Mouse (Mus musculus) forebrain, postnatal 0 days (tissue): ENCODE data around the gene Pbld2. TPM values are rescaled to one million over a fixed set of nuclear protein-coding genes. Genes with fewer than 3 reads are reported as not detected.

Experiments
- ATAC-seq: fragments of 200-750 bp; cut with Nextera tagmentation; 2 replicates; pipeline ENCODE4 v1.8.0; 2017; ENCODE audit warnings: mild to moderate bottlenecking, moderate library complexity
- DNase-seq: peaks from one replicate; pipeline ENCODE4 v3.0.0-alpha.2; 2015
- H3K27ac ChIP-seq: fragments of 300-500 bp; sonication (generic); 2 replicates; pipeline ENCODE4 v1.5.1; 2014; ENCODE audit warnings: low read depth, mild to moderate bottlenecking, antibody characterized with exemption, low read length, moderate library complexity, mixed read lengths
- H3K27me3 ChIP-seq: fragments of 300-500 bp; sonication (generic); 2 replicates; pipeline ENCODE4 v1.6.1; 2014; ENCODE audit warnings: mild to moderate bottlenecking, low read length, mixed read lengths; ENCODE audit not compliant: insufficient read depth
- H3K36me3 ChIP-seq: fragments of 300-500 bp; sonication (generic); 2 replicates; pipeline ENCODE4 v1.6.1; 2014; ENCODE audit warnings: mild to moderate bottlenecking, moderate library complexity; ENCODE audit not compliant: insufficient read depth
- H3K4me1 ChIP-seq: fragments of 300-500 bp; sonication (generic); 2 replicates; pipeline ENCODE4 v1.6.1; 2014; ENCODE audit warnings: antibody characterized with exemption; ENCODE audit not compliant: insufficient read depth
- H3K4me2 ChIP-seq: fragments of 300-500 bp; sonication (generic); 2 replicates; pipeline ENCODE4 v1.6.1; 2014; ENCODE audit warnings: low read depth, mild to moderate bottlenecking, moderate library complexity
- H3K4me3 ChIP-seq: fragments of 300-500 bp; sonication (generic); 2 replicates; pipeline ENCODE4 v1.5.1; 2014; ENCODE audit warnings: low read depth, low read length, mixed read lengths
- H3K9ac ChIP-seq: fragments of 300-500 bp; sonication (generic); 2 replicates; pipeline ENCODE4 v1.6.1; 2014; ENCODE audit warnings: mild to moderate bottlenecking
- H3K9me3 ChIP-seq: fragments of 300-500 bp; sonication (generic); 2 replicates; pipeline ENCODE4 v1.6.1; 2016; ENCODE audit warnings: low read length
- CTCF ChIP-seq: sonication (generic); IDR thresholded peaks from 2 replicates; pipeline ENCODE4 v1.5.1; 2016; ENCODE audit warnings: antibody characterized with exemption, control low read depth, low read depth
- WGBS: fragments of 180-500 bp; shearing (Covaris S2); extraction: QIAGEN DNeasy Blood & Tissue Kit; methylation state at CpG from one replicate; pipeline ENCODE4 v1.1.7; 2014; 5-methylcytosine and 5-hydroxymethylcytosine counted together
- polyA plus RNA-seq: library from polyadenylated mRNA; unstranded; fragments of >200 nt; fragmentation: Nextera tagmentation; extraction: Ambion mirVana; gene quantifications from 2 replicates; pipeline ENCODE4 v1.2.1, GENCODE M21; 2015
- total RNA-seq: library from RNA; depleted of rRNA; stranded (reverse); fragments of >200 nt; gene quantifications from 2 replicates; pipeline ENCODE4 v1.2.3, GENCODE M21; 2014

The Pbld2 gene
- total and polyA plus RNA-seq, 2 experiments from 2014 or later, result 0.73 to 1.3 TPM

- 91% methylated on average over 15 of the region's 15 CpGs for WGBS
- no peak overlapping the region for H3K4me3 ChIP-seq
- H3K36me3 ChIP-seq, result peaks cover 64% of the 10 kb centered on the region
Measured at GRCm38 (mm10) chr10:62990636-62991035, 33.5 kb upstream of the Pbld2 start.

DNA sequence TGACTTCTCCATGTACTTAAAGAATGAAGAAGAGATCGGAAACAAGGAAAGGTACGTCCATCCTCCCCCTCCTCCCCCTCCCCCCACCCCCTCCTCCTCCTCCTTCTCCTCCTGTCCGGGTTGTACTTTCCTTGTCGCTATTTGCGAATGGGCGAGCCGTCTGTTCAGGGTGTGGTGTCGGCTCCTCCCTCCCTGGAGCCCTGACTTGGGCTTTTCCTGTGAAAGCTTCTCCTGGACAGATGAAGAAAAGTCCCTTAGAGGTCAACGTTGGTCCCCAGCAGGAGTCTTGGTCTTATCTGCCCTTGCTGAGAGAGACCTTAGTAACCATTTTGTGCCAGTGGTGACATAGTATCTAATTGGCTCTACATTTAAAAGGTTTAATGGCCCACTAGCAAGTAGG, 30.1 kb upstream of the Pbld2 start:
- H3K27ac ChIP-seq, result no peak overlapping the region
- H3K4me1 ChIP-seq, result no peaks in the 10 kb centered on the region
- peaks cover 91% of the 10 kb centered on the region for H3K36me3 ChIP-seq
- WGBS, result 79% methylated on average over 3 of the region's 9 CpGs
- H3K27me3 ChIP-seq, result no peaks in the 10 kb centered on the region
- ATAC-seq (no peak), DNase-seq (no peak)
- no peak overlapping the region for H3K4me3 ChIP-seq
- TF ChIP-seq CTCF, result no peak
- no peak overlapping the region for H3K4me2 ChIP-seq
- no peak overlapping the region for H3K9ac ChIP-seq
- H3K9me3 ChIP-seq, result no peaks in the 10 kb centered on the region

More at GRCm38 (mm10) chr10:62990636-62991035, 33.5 kb upstream of the Pbld2 start:
- H3K27ac ChIP-seq, result no peak overlapping the region
- no peak overlapping the region for H3K4me2 ChIP-seq
- H3K27me3 ChIP-seq, result no peaks in the 10 kb centered on the region
- H3K4me1 ChIP-seq, result no peaks in the 10 kb centered on the region
- TF ChIP-seq CTCF, result no peak
- H3K9ac ChIP-seq, result no peak overlapping the region
- DNase-seq, result no peak
- ATAC-seq, result no peak
- H3K9me3 ChIP-seq, result no peaks in the 10 kb centered on the region

DNA sequence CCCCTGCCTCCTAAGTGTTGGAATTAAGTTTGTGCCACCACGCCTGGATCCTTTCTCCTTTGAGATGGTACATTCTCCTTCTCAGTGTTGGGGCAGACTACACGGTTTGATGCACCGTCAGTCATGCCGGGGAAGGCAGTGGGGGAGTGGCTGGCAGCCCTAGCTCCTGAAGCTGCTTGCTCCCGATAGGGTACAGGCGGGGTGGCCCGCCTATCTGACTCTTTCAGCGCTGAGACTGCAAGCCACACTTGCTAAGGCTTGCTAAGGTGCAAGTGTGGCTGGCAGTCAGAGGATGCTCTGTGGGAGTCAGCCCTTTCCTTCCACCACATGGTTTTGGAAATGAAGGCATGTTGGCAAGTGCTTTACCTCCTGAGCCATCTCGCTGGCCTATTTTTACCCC, 23.5 kb upstream of the Pbld2 start:
- DNase-seq (no peak), ATAC-seq (no peak)
- Histone ChIP-seq H3K27ac (no peak overlapping the region), H3K9ac (no peak overlapping the region), H3K9me3 (no peaks in the 10 kb centered on the region), H3K36me3 (peaks cover 93% of the 10 kb centered on the region), H3K4me1 (no peaks in the 10 kb centered on the region), H3K4me2 (no peak overlapping the region), H3K27me3 (no peaks in the 10 kb centered on the region), H3K4me3 (no peak overlapping the region)
- no peak for TF ChIP-seq CTCF
- WGBS, result 72% methylated on average over 9 of the region's 9 CpGs

- Histone ChIP-seq H3K9me3 (no peaks in the 10 kb centered on the region), H3K36me3 (peaks cover 85% of the 10 kb centered on the region), H3K4me1 (no peaks in the 10 kb centered on the region), H3K27me3 (no peaks in the 10 kb centered on the region), H3K4me3 (no peak overlapping the region), H3K9ac (no peak overlapping the region), H3K4me2 (no peak overlapping the region), H3K27ac (no peak overlapping the region)
- WGBS, result 81% methylated on average over 9 of the region's 9 CpGs
- ATAC-seq (no peak), DNase-seq (no peak)
- no peak for TF ChIP-seq CTCF
Measured at GRCm38 (mm10) chr10:63003252-63003651, 20.9 kb upstream of the Pbld2 start.

GRCm38 (mm10) chr10:63004556-63004955, 19.6 kb upstream of the Pbld2 start:
- Histone ChIP-seq H3K9ac (no peak overlapping the region), H3K36me3 (peaks cover 78% of the 10 kb centered on the region), H3K9me3 (no peaks in the 10 kb centered on the region), H3K4me1 (no peaks in the 10 kb centered on the region), H3K27me3 (no peaks in the 10 kb centered on the region), H3K4me3 (no peak overlapping the region), H3K27ac (0 out of 2 replicates have a peak overlapping the region, but pooled peaks have one; percentile 10), H3K4me2 (no peak overlapping the region)
- 79% methylated on average over 9 of the region's 9 CpGs for WGBS
- ATAC-seq (peak; percentile 43; the same call in 1 of the 2 replicates), DNase-seq (peak; percentile 55)
- no peak for TF ChIP-seq CTCF

DNA sequence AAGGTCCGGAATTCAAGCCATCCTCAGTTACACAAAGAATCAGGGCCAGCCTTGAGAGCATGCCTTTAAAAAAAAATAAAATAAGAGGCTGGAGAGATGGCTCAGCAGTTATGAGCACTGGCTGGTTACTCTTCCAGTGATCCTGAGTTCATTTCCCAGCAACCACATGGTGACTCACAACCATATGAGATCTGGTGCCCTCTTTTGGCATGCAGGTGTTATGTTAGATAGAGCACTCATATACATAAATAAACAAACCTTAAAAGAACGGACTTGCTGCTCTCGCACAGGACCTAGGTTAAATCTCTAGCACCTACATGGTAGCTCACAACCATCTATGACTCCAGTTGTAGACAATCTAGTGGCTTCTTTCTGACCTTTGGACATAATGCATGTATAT, 15.9 kb upstream of the Pbld2 start:
- Histone ChIP-seq H3K9me3 (no peaks in the 10 kb centered on the region), H3K4me1 (no peaks in the 10 kb centered on the region), H3K27ac (no peak overlapping the region), H3K4me2 (no peak overlapping the region), H3K9ac (no peak overlapping the region), H3K36me3 (peaks cover 75% of the 10 kb centered on the region), H3K27me3 (no peaks in the 10 kb centered on the region), H3K4me3 (no peak overlapping the region)
- no peak for DNase-seq
- ATAC-seq, result no peak
- 63% methylated on average over 3 of the region's 3 CpGs for WGBS
- TF ChIP-seq CTCF, result no peak

- no peak overlapping the region for H3K4me2 ChIP-seq
- no peaks in the 10 kb centered on the region for H3K27me3 ChIP-seq
- no peak for TF ChIP-seq CTCF
- H3K4me1 ChIP-seq, result no peaks in the 10 kb centered on the region
- 80% methylated on average over 4 of the region's 4 CpGs for WGBS
- no peak overlapping the region for H3K27ac ChIP-seq
- H3K4me3 ChIP-seq, result no peak overlapping the region
- no peak overlapping the region for H3K9ac ChIP-seq
- DNase-seq (no peak), ATAC-seq (no peak)
- peaks cover 71% of the 10 kb centered on the region for H3K36me3 ChIP-seq
- H3K9me3 ChIP-seq, result no peaks in the 10 kb centered on the region
Measured at GRCm38 (mm10) chr10:63010268-63010667, 13.8 kb upstream of the Pbld2 start.

DNA sequence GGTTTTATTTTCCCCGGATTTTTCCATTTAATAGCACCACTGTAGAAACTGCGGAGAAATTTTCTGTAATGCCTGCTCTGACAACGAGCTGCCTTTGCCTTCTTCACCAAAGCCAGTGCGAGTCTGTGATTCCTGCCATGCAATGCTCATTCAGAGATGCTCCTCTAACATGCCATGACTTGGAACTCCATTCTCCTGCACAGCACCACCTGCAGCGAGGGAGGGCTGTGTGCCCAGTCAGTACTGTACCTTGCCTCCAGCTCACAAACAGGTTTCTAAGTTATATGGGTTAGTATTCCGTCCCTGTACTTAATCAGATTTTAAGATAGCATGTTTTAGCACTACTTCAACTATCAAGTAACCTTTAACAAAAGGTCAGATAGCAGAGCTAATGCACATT, 12.6 kb upstream of the Pbld2 start:
- no peak overlapping the region for H3K4me3 ChIP-seq
- DNase-seq (no peak), ATAC-seq (no peak)
- no peak overlapping the region for H3K9ac ChIP-seq
- no peaks in the 10 kb centered on the region for H3K4me1 ChIP-seq
- peaks cover 75% of the 10 kb centered on the region for H3K36me3 ChIP-seq
- H3K27ac ChIP-seq, result no peak overlapping the region
- no peak for TF ChIP-seq CTCF
- H3K4me2 ChIP-seq, result no peak overlapping the region
- WGBS, result 89% methylated on average over 6 of the region's 6 CpGs
- H3K27me3 ChIP-seq, result no peaks in the 10 kb centered on the region
- H3K9me3 ChIP-seq, result no peaks in the 10 kb centered on the region
